13 mouse cellular contexts compared by ENCODE assay signal in genomic region chr4:119274627-119275026, GRCm38 (mm10). TPM values are rescaled to one million over a fixed set of nuclear protein-coding genes. Genes with fewer than 3 reads are reported as not detected.
DNase-seq lines count a peak whose midpoint lies in the region; ATAC-seq and TF ChIP-seq lines count a peak whose summit lies in the region.
"Had no signal": no experiment of that assay in that cellular context is flagged by ENCODE, and none has a peak within 500 bp of the region (broad histone marks: within the 10 kb centered on the region; RNA-seq: fewer than 3 reads in every experiment).

No protein-coding gene starts in this region.

- no peak for ATAC-seq in megakaryocyte, adult 5-6 weeks (ENCODE audit: poor library complexity, severe bottlenecking)
- ATAC-seq in heart, embryonic 11.5 days (replicated peaks; ENCODE audit: insufficient number of reproducible peaks, low FRiP score, low TSS enrichment), result no peak
- ATAC-seq in liver, embryonic 13.5 days (ENCODE audit: low read depth), result no peak
- no peak for ATAC-seq in hindbrain, embryonic 13.5 days (ENCODE audit: low FRiP score)
- ATAC-seq in hindbrain, postnatal 0 days, result no peak
- ATAC-seq: Patski had no signal

- TF ChIP-seq POLR2A in small intestine, adult 2 months (IDR thresholded peaks at IDR 0.05; ENCODE audit: low read depth, low read length), result no peak

- H3K9me3 ChIP-seq in megakaryocyte, embryonic 14.5 days, result no peaks in the 10 kb centered on the region
- H3K9me3 ChIP-seq in heart, embryonic 11.5 days (replicated peaks; ENCODE audit: control insufficient read depth, low read length), result no peaks in the 10 kb centered on the region
- H3K9me3 ChIP-seq in liver, embryonic 13.5 days (replicated peaks), result no peaks in the 10 kb centered on the region
- H3K9me3 ChIP-seq in hindbrain, embryonic 13.5 days, result no peaks in the 10 kb centered on the region
- no peaks in the 10 kb centered on the region for H3K9me3 ChIP-seq in hindbrain, postnatal 0 days (ENCODE audit: low read length)
- H3K9me3 ChIP-seq: embryonic facial prominence, embryonic 13.5 days; limb, embryonic 15.5 days had no signal

- WGBS in heart, embryonic 11.5 days (ENCODE audit: insufficient replicate concordance), result 73% methylated on average over 1 of the region's 1 CpGs
- 70% methylated on average over 1 of the region's 1 CpGs for WGBS in liver, embryonic 13.5 days (ENCODE audit: insufficient replicate concordance)
- WGBS in small intestine, adult 2 months, result 31% methylated on average over 1 of the region's 1 CpGs
- WGBS in hindbrain, embryonic 13.5 days, result 79% methylated on average over 1 of the region's 1 CpGs
- 92% methylated on average over 1 of the region's 1 CpGs for WGBS in hindbrain, postnatal 0 days

- no peak overlapping the region for H3K9ac ChIP-seq in heart, embryonic 11.5 days (ENCODE audit: low read depth, low read length)
- no peak overlapping the region for H3K9ac ChIP-seq in liver, embryonic 13.5 days
- no peak overlapping the region for H3K9ac ChIP-seq in hindbrain, embryonic 13.5 days
- no peak overlapping the region for H3K9ac ChIP-seq in hindbrain, postnatal 0 days (replicated peaks; ENCODE audit: low read length)
- H3K9ac ChIP-seq: embryonic facial prominence, embryonic 13.5 days; limb, embryonic 15.5 days had no signal

- DNase-seq in liver, embryonic 13.5 days, result no peak
- DNase-seq in urinary bladder, postnatal 25 days (ENCODE audit: low spot score), result no peak
- DNase-seq in hindbrain, postnatal 0 days (ENCODE audit: low spot score), result no peak
- DNase-seq: kidney, postnatal 4 days had no signal

- peaks cover 78% of the 10 kb centered on the region for H3K4me1 ChIP-seq in megakaryocyte, embryonic 14.5 days
- no peaks in the 10 kb centered on the region for H3K4me1 ChIP-seq in heart, embryonic 11.5 days (ENCODE audit: control insufficient read depth, insufficient read depth, low read length)
- peaks cover 33% of the 10 kb centered on the region for H3K4me1 ChIP-seq in liver, embryonic 13.5 days (replicated peaks)
- peaks cover 2% of the 10 kb centered on the region; the same call in 1 of the 2 replicates for H3K4me1 ChIP-seq in small intestine, adult 2 months (ENCODE audit: control insufficient read depth, insufficient read depth, insufficient read length, low read length)
- no peaks in the 10 kb centered on the region for H3K4me1 ChIP-seq in hindbrain, embryonic 13.5 days (replicated peaks)
- no peaks in the 10 kb centered on the region for H3K4me1 ChIP-seq in hindbrain, postnatal 0 days (ENCODE audit: insufficient read depth, low read length)
- H3K4me1 ChIP-seq: embryonic facial prominence, embryonic 13.5 days; limb, embryonic 15.5 days had no signal

- H3K4me3 ChIP-seq in megakaryocyte, embryonic 14.5 days (replicated peaks), result peak overlapping the region; percentile 77
- H3K4me3 ChIP-seq in heart, embryonic 11.5 days (ENCODE audit: low read depth, low read length), result no peak overlapping the region
- H3K4me3 ChIP-seq in liver, embryonic 13.5 days (replicated peaks), result no peak overlapping the region
- no peak overlapping the region for H3K4me3 ChIP-seq in small intestine, adult 2 months (ENCODE audit: low read depth, low read length)
- no peak overlapping the region for H3K4me3 ChIP-seq in hindbrain, embryonic 13.5 days
- no peak overlapping the region for H3K4me3 ChIP-seq in hindbrain, postnatal 0 days (ENCODE audit: low read length)
- H3K4me3 ChIP-seq: embryonic facial prominence, embryonic 13.5 days; limb, embryonic 15.5 days had no signal

- H3K36me3 ChIP-seq in megakaryocyte, embryonic 14.5 days (replicated peaks; ENCODE audit: low read length), result peaks cover 90% of the 10 kb centered on the region
- H3K36me3 ChIP-seq in heart, embryonic 11.5 days (ENCODE audit: control insufficient read depth, insufficient read depth, low read length), result peaks cover 36% of the 10 kb centered on the region
- peaks cover 89% of the 10 kb centered on the region for H3K36me3 ChIP-seq in liver, embryonic 13.5 days
- H3K36me3 ChIP-seq in small intestine, adult 2 months (ENCODE audit: control insufficient read depth, insufficient read depth, low read length), result peaks cover 57% of the 10 kb centered on the region
- H3K36me3 ChIP-seq in hindbrain, embryonic 13.5 days, result peaks cover 92% of the 10 kb centered on the region
- H3K36me3 ChIP-seq in hindbrain, postnatal 0 days (ENCODE audit: insufficient read depth, low read length), result peaks cover 62% of the 10 kb centered on the region

- H3K27ac ChIP-seq in heart, embryonic 11.5 days (ENCODE audit: low read depth, low read length), result 0 out of 2 replicates have a peak overlapping the region, but pooled peaks have one; percentile 6
- H3K27ac ChIP-seq in liver, embryonic 13.5 days, result peak overlapping the region; percentile 63
- H3K27ac ChIP-seq in small intestine, adult 2 months (ENCODE audit: insufficient read depth, low read depth, low read length), result peak overlapping the region; percentile 54
- H3K27ac ChIP-seq in hindbrain, embryonic 13.5 days, result no peak overlapping the region
- no peak overlapping the region for H3K27ac ChIP-seq in hindbrain, postnatal 0 days
- H3K27ac ChIP-seq: embryonic facial prominence, embryonic 13.5 days had no signal

- no peak overlapping the region for H3K4me2 ChIP-seq in heart, embryonic 11.5 days
- no peak overlapping the region for H3K4me2 ChIP-seq in liver, embryonic 13.5 days
- H3K4me2 ChIP-seq in hindbrain, embryonic 13.5 days, result no peak overlapping the region
- no peak overlapping the region for H3K4me2 ChIP-seq in hindbrain, postnatal 0 days (ENCODE audit: low read depth, low read length)
- H3K4me2 ChIP-seq: embryonic facial prominence, embryonic 13.5 days; limb, embryonic 15.5 days had no signal

- TF ChIP-seq CTCF in small intestine, adult 2 months (IDR thresholded peaks at IDR 0.05; ENCODE audit: extremely low read depth, insufficient read length, insufficient replicate concordance, low read depth, low read length), result no peak
- no peak for TF ChIP-seq CTCF in hindbrain, postnatal 0 days (IDR thresholded peaks at IDR 0.05; ENCODE audit: low read depth)

- H3K27me3 ChIP-seq in megakaryocyte, embryonic 14.5 days (replicated peaks), result no peaks in the 10 kb centered on the region
- H3K27me3 ChIP-seq in heart, embryonic 11.5 days (ENCODE audit: control insufficient read depth, insufficient read depth, low read length), result no peaks in the 10 kb centered on the region
- H3K27me3 ChIP-seq in liver, embryonic 13.5 days, result no peaks in the 10 kb centered on the region
- no peaks in the 10 kb centered on the region for H3K27me3 ChIP-seq in small intestine, adult 2 months (ENCODE audit: control insufficient read depth, insufficient read depth, low read length)
- no peaks in the 10 kb centered on the region for H3K27me3 ChIP-seq in hindbrain, embryonic 13.5 days
- no peaks in the 10 kb centered on the region for H3K27me3 ChIP-seq in hindbrain, postnatal 0 days (ENCODE audit: insufficient read depth, low read length)
- H3K27me3 ChIP-seq: embryonic facial prominence, embryonic 13.5 days; limb, embryonic 15.5 days; Patski had no signal

RNA-seq across cellular contexts. Expression of gene Cldn19, which starts 19.4 kb away (rescaled TPM):
- polyA plus RNA-seq in megakaryocyte, embryonic 14.5 days (2012; ENCODE audit: insufficient read depth, low replicate concordance), result not detected in 2 replicates
- total RNA-seq in megakaryocyte, adult 5-6 weeks (2015), result not detected in 2 replicates
- not detected in 2 replicates for total RNA-seq in megakaryocyte, adult 5-6 weeks (2017)
- polyA plus RNA-seq in heart, embryonic 11.5 days (2014; fragmentation: Nextera tagmentation; extraction: Ambion mirVana), result not detected in 2 replicates
- polyA plus RNA-seq in liver, embryonic 13.5 days (2015; fragmentation: Nextera tagmentation; extraction: Ambion mirVana), result not detected in 2 replicates
- polyA plus RNA-seq in small intestine, adult 2 months (2012; rRNA removed), result not detected in 2 replicates
- polyA plus RNA-seq in hindbrain, embryonic 13.5 days (2015; fragmentation: Nextera tagmentation; extraction: Ambion mirVana), result 0.76 and 1.3 TPM in 2 replicates
- total RNA-seq in hindbrain, postnatal 0 days (2014; rRNA removed), result 3.6 and 5.1 TPM in 2 replicates
- 1.1 and 1.7 TPM in 2 replicates for polyA plus RNA-seq in hindbrain, postnatal 0 days (2015; fragmentation: Nextera tagmentation; extraction: Ambion mirVana)
- polyA plus RNA-seq: spleen, adult 2 months had no signal

RNA-seq across cellular contexts. Expression of gene Ybx1, which starts 19.8 kb away (rescaled TPM):
- 965 and 1,779 TPM in 2 replicates for polyA plus RNA-seq in megakaryocyte, embryonic 14.5 days (2012; ENCODE audit: insufficient read depth, low replicate concordance)
- total RNA-seq in megakaryocyte, adult 5-6 weeks (2015), result 721 and 749 TPM in 2 replicates
- total RNA-seq in megakaryocyte, adult 5-6 weeks (2017), result 791 and 811 TPM in 2 replicates
- polyA plus RNA-seq in heart, embryonic 11.5 days (2014; fragmentation: Nextera tagmentation; extraction: Ambion mirVana), result 769 and 780 TPM in 2 replicates
- 342 and 392 TPM in 2 replicates for polyA plus RNA-seq in liver, embryonic 13.5 days (2015; fragmentation: Nextera tagmentation; extraction: Ambion mirVana)
- polyA plus RNA-seq in small intestine, adult 2 months (2012; rRNA removed), result 202 and 242 TPM in 2 replicates
- polyA plus RNA-seq in hindbrain, embryonic 13.5 days (2015; fragmentation: Nextera tagmentation; extraction: Ambion mirVana), result 817 and 857 TPM in 2 replicates
- 376 and 481 TPM in 2 replicates for total RNA-seq in hindbrain, postnatal 0 days (2014; rRNA removed)
- polyA plus RNA-seq in hindbrain, postnatal 0 days (2015; fragmentation: Nextera tagmentation; extraction: Ambion mirVana), result 922 and 930 TPM in 2 replicates

RNA-seq across cellular contexts. Expression of gene P3h1, which starts 41.9 kb away (rescaled TPM):
- polyA plus RNA-seq in megakaryocyte, embryonic 14.5 days (2012; ENCODE audit: insufficient read depth, low replicate concordance), result 39.1 and 45.5 TPM in 2 replicates
- total RNA-seq in megakaryocyte, adult 5-6 weeks (2015), result 0.94 and 1.1 TPM in 2 replicates
- 3.3 and 3.5 TPM in 2 replicates for total RNA-seq in megakaryocyte, adult 5-6 weeks (2017)
- polyA plus RNA-seq in heart, embryonic 11.5 days (2014; fragmentation: Nextera tagmentation; extraction: Ambion mirVana), result 32.1 and 33.9 TPM in 2 replicates
- 9.3 and 9.4 TPM in 2 replicates for polyA plus RNA-seq in liver, embryonic 13.5 days (2015; fragmentation: Nextera tagmentation; extraction: Ambion mirVana)
- 4.4 and 6.3 TPM in 2 replicates for polyA plus RNA-seq in small intestine, adult 2 months (2012; rRNA removed)
- 12.2 and 13.2 TPM in 2 replicates for polyA plus RNA-seq in hindbrain, embryonic 13.5 days (2015; fragmentation: Nextera tagmentation; extraction: Ambion mirVana)
- 15.3 and 18.3 TPM in 2 replicates for total RNA-seq in hindbrain, postnatal 0 days (2014; rRNA removed)
- polyA plus RNA-seq in hindbrain, postnatal 0 days (2015; fragmentation: Nextera tagmentation; extraction: Ambion mirVana), result 9.1 and 9.8 TPM in 2 replicates

RNA-seq across cellular contexts. Expression of gene AU022252, which starts 42.1 kb away (rescaled TPM):
- polyA plus RNA-seq in megakaryocyte, embryonic 14.5 days (2012; ENCODE audit: insufficient read depth, low replicate concordance), result 14.7 and 17.1 TPM in 2 replicates
- 2.1 and 4.5 TPM in 2 replicates for total RNA-seq in megakaryocyte, adult 5-6 weeks (2015)
- 2.9 and 6.6 TPM in 2 replicates for total RNA-seq in megakaryocyte, adult 5-6 weeks (2017)
- 33.2 and 34.7 TPM in 2 replicates for polyA plus RNA-seq in heart, embryonic 11.5 days (2014; fragmentation: Nextera tagmentation; extraction: Ambion mirVana)
- 16.1 and 16.5 TPM in 2 replicates for polyA plus RNA-seq in liver, embryonic 13.5 days (2015; fragmentation: Nextera tagmentation; extraction: Ambion mirVana)
- polyA plus RNA-seq in small intestine, adult 2 months (2012; rRNA removed), result 1.9 and 2.0 TPM in 2 replicates
- 32.5 and 33.4 TPM in 2 replicates for polyA plus RNA-seq in hindbrain, embryonic 13.5 days (2015; fragmentation: Nextera tagmentation; extraction: Ambion mirVana)
- 15.3 and 26.4 TPM in 2 replicates for total RNA-seq in hindbrain, postnatal 0 days (2014; rRNA removed)
- polyA plus RNA-seq in hindbrain, postnatal 0 days (2015; fragmentation: Nextera tagmentation; extraction: Ambion mirVana), result 19.8 and 20.5 TPM in 2 replicates

RNA-seq across cellular contexts. Expression of gene Ppih, which starts 45.7 kb away (rescaled TPM):
- 1.7 TPM in 1 of 2 replicates, not detected in the other for polyA plus RNA-seq in megakaryocyte, embryonic 14.5 days (2012; ENCODE audit: insufficient read depth, low replicate concordance)
- 84.7 and 92.6 TPM in 2 replicates for total RNA-seq in megakaryocyte, adult 5-6 weeks (2015)
- 87.4 and 98.8 TPM in 2 replicates for total RNA-seq in megakaryocyte, adult 5-6 weeks (2017)
- 69.3 and 70.9 TPM in 2 replicates for polyA plus RNA-seq in heart, embryonic 11.5 days (2014; fragmentation: Nextera tagmentation; extraction: Ambion mirVana)
- 87.9 and 92.5 TPM in 2 replicates for polyA plus RNA-seq in liver, embryonic 13.5 days (2015; fragmentation: Nextera tagmentation; extraction: Ambion mirVana)
- polyA plus RNA-seq in small intestine, adult 2 months (2012; rRNA removed), result 2.5 and 4.3 TPM in 2 replicates
- 60.2 and 63.4 TPM in 2 replicates for polyA plus RNA-seq in hindbrain, embryonic 13.5 days (2015; fragmentation: Nextera tagmentation; extraction: Ambion mirVana)
- total RNA-seq in hindbrain, postnatal 0 days (2014; rRNA removed), result 27.4 and 29.9 TPM in 2 replicates
- polyA plus RNA-seq in hindbrain, postnatal 0 days (2015; fragmentation: Nextera tagmentation; extraction: Ambion mirVana), result 50.4 and 55.3 TPM in 2 replicates

Comparison
In these comparisons a context has a peak if more than half of its experiments do, and no peak if none do; other contexts are left out.
1. H3K27ac ChIP-seq: peak in heart, embryonic 11.5 days (single experiment), liver, embryonic 13.5 days (single experiment) and small intestine, adult 2 months (single experiment); none in hindbrain, embryonic 13.5 days (single experiment) and hindbrain, postnatal 0 days (single experiment).